Mouse (Mus musculus): Measurements from ENCODE around the gene Hgd. TPM values are rescaled to one million over a fixed set of nuclear protein-coding genes. Genes with fewer than 3 reads are reported as not detected.

Gene Hgd
- polyA plus RNA-seq, 1 experiment from 2014 or later: 0.11 TPM

DNA sequence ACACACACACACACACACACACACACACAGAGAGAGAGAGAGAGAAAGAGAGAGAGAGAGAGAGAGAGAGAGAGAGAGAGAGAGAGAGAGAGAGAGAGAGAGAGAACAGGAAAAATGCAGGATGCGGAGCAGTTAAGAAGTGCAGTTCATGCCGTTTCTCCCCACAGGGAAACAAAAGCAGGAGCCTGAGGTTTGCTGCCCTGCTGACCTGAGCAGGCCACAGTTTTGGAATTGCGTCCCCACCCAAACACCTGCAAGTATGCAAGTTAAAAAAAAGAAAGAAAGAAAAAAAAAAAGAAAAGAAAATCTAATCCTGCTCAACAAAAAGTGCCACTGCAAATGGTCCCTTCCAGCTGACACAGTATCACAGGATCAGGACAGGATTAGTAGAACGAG is 96.7 kb downstream of the Hgd start:
- 65% methylated on average over 4 of the region's 4 CpGs for WGBS
- H3K4me3 ChIP-seq (ENCODE audit: low read depth, low read length): no peak overlapping the region

GRCm38 (mm10) chr16:37677586-37677985 is 97.6 kb downstream of the Hgd start:
- no peak for DNase-seq (ENCODE audit: low spot score)

More for the DNA sequence above, 96.7 kb downstream of the Hgd start:
- H3K27ac ChIP-seq (ENCODE audit: low read depth): no peak overlapping the region
- no peaks in the 10 kb centered on the region for H3K27me3 ChIP-seq (replicated peaks; ENCODE audit: control insufficient read depth, insufficient read depth, low read length)
- DNase-seq (ENCODE audit: low spot score) (no peak), ATAC-seq (replicated peaks; ENCODE audit: low FRiP score, low TSS enrichment, low read depth) (no peak)
- no peaks in the 10 kb centered on the region for H3K9me3 ChIP-seq (ENCODE audit: control insufficient read depth, low read length)
- no peak overlapping the region for H3K4me2 ChIP-seq (ENCODE audit: low read length)
- no peaks in the 10 kb centered on the region for H3K4me1 ChIP-seq (replicated peaks; ENCODE audit: control insufficient read depth, insufficient read depth, low read length)
- H3K9ac ChIP-seq (ENCODE audit: low read length): no peak overlapping the region
- H3K36me3 ChIP-seq (ENCODE audit: control insufficient read depth, insufficient read depth, low read length): no peaks in the 10 kb centered on the region

GRCm38 (mm10) chr16:37680216-37680615 is 100.3 kb downstream of the Hgd start:
- no peak for ATAC-seq (replicated peaks; ENCODE audit: low FRiP score, low TSS enrichment, low read depth)
- H3K27ac ChIP-seq (ENCODE audit: low read depth): no peak overlapping the region
- H3K36me3 ChIP-seq (ENCODE audit: control insufficient read depth, insufficient read depth, low read length): no peaks in the 10 kb centered on the region
- no peaks in the 10 kb centered on the region for H3K9me3 ChIP-seq (ENCODE audit: control insufficient read depth, low read length)
- no peak overlapping the region for H3K4me3 ChIP-seq (ENCODE audit: low read depth, low read length)
- 82% methylated on average over 2 of the region's 2 CpGs for WGBS
- no peak overlapping the region for H3K9ac ChIP-seq (ENCODE audit: low read length)
- peaks cover 13% of the 10 kb centered on the region for H3K4me1 ChIP-seq (replicated peaks; ENCODE audit: control insufficient read depth, insufficient read depth, low read length)
- DNase-seq (ENCODE audit: low spot score): no peak
- H3K27me3 ChIP-seq (replicated peaks; ENCODE audit: control insufficient read depth, insufficient read depth, low read length): no peaks in the 10 kb centered on the region
- no peak overlapping the region for H3K4me2 ChIP-seq (ENCODE audit: low read length)

More at GRCm38 (mm10) chr16:37677586-37677985, 97.6 kb downstream of the Hgd start:
- 83% methylated on average over 8 of the region's 8 CpGs for WGBS
- no peaks in the 10 kb centered on the region for H3K36me3 ChIP-seq (ENCODE audit: control insufficient read depth, insufficient read depth, low read length)
- ATAC-seq (replicated peaks; ENCODE audit: low FRiP score, low TSS enrichment, low read depth): no peak
- no peaks in the 10 kb centered on the region for H3K4me1 ChIP-seq (replicated peaks; ENCODE audit: control insufficient read depth, insufficient read depth, low read length)
- H3K4me2 ChIP-seq (ENCODE audit: low read length): no peak overlapping the region
- no peak overlapping the region for H3K27ac ChIP-seq (ENCODE audit: low read depth)
- no peak overlapping the region for H3K4me3 ChIP-seq (ENCODE audit: low read depth, low read length)
- no peaks in the 10 kb centered on the region for H3K9me3 ChIP-seq (ENCODE audit: control insufficient read depth, low read length)
- no peak overlapping the region for H3K9ac ChIP-seq (ENCODE audit: low read length)
- no peaks in the 10 kb centered on the region for H3K27me3 ChIP-seq (replicated peaks; ENCODE audit: control insufficient read depth, insufficient read depth, low read length)

- H3K36me3 ChIP-seq (ENCODE audit: control insufficient read depth, insufficient read depth, low read length): no peaks in the 10 kb centered on the region
- DNase-seq (ENCODE audit: low spot score): no peak
- no peak overlapping the region for H3K9ac ChIP-seq (ENCODE audit: low read length)
- H3K9me3 ChIP-seq (ENCODE audit: control insufficient read depth, low read length): no peaks in the 10 kb centered on the region
- H3K27ac ChIP-seq (ENCODE audit: low read depth): no peak overlapping the region
- 68% methylated on average over 8 of the region's 8 CpGs for WGBS
- H3K27me3 ChIP-seq (replicated peaks; ENCODE audit: control insufficient read depth, insufficient read depth, low read length): no peaks in the 10 kb centered on the region
- no peak overlapping the region for H3K4me2 ChIP-seq (ENCODE audit: low read length)
- no peak for ATAC-seq (replicated peaks; ENCODE audit: low FRiP score, low TSS enrichment, low read depth)
- peaks cover 19% of the 10 kb centered on the region for H3K4me1 ChIP-seq (replicated peaks; ENCODE audit: control insufficient read depth, insufficient read depth, low read length)
- no peak overlapping the region for H3K4me3 ChIP-seq (ENCODE audit: low read depth, low read length)
These were observed 100.9 kb downstream of the Hgd start for GRCm38 (mm10) chr16:37680831-37681230.

Other genes starting within 250 kb of the Hgd start
- gene Stxbp5l, start 195.2 kb upstream of the Hgd start, polyA plus RNA-seq (2014; fragmentation: Nextera tagmentation; extraction: Ambion mirVana): 4.2 and 4.6 TPM in 2 replicates
- 24.6 and 28.3 TPM in 2 replicates for gene Gtf2e1, start 40.4 kb upstream of the Hgd start, polyA plus RNA-seq (2014; fragmentation: Nextera tagmentation; extraction: Ambion mirVana)
- 28.1 and 32.8 TPM in 2 replicates for gene Rabl3, start 40.3 kb upstream of the Hgd start, polyA plus RNA-seq (2014; fragmentation: Nextera tagmentation; extraction: Ambion mirVana)
- 58.1 and 67.1 TPM in 2 replicates for gene Ndufb4, start 74.3 kb downstream of the Hgd start, polyA plus RNA-seq (2014; fragmentation: Nextera tagmentation; extraction: Ambion mirVana)
- 307 and 342 TPM in 2 replicates for gene Fstl1, start 196.7 kb downstream of the Hgd start, polyA plus RNA-seq (2014; fragmentation: Nextera tagmentation; extraction: Ambion mirVana)